Mouse (Mus musculus): Measurements from ENCODE around the gene Rabac1. TPM values are rescaled to one million over a fixed set of nuclear protein-coding genes. Genes with fewer than 3 reads are reported as not detected.

Gene Rabac1
- total RNA-seq (2015): 85.5 and 102 TPM in 2 replicates
- 73.1 and 79.3 TPM in 2 replicates for total RNA-seq (2017)

DNA sequence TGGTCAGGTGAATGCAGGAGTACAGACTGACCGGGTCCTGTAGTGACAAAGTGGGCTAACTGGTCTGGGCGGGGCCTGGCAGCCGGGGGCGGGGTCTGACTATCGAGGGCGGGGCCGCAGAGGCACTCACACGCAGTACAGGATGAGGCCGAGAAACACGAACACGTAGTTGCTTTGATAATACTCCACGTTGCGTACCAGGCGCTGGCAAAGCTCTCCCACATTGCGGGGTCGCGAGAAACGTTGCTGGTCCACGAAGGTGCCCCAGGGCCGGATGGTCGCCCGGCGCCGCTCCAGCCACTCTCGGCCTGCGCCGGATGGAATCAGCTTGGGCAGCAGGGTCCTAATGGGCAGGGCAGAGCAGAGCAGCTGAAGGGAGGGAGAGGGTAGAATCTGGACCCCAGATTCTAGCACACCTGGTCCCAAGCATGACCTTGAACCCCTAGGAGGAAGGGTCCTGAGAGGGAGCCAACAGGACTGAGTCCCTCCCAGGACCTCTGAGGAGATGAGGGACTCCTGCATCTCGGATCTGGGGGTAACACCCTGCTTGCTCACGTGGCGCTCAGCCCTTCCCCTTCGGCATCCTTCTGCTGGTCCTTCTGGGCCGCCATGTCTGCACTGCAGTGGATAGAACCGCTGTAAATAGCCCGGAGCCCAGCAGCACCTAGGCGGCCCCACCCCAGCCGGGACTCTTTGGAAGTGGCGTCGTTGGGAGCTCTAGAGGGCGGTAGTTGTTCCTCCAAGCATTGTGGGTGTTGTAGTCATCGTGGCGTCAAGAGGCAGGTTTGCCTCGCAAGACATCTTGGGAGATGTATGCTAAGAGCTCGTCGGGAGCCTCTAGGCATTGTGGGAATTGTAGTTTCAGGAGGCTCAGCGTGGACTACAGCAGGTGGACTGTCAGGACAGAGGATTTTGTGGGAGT is at the start of gene Rabac1:
TSS of gene Rabac1 (minus strand) at position 783 of the 922 bp plus-strand sequence.
- peak; percentile 92 for ATAC-seq (ENCODE audit: poor library complexity, severe bottlenecking)

DNA sequence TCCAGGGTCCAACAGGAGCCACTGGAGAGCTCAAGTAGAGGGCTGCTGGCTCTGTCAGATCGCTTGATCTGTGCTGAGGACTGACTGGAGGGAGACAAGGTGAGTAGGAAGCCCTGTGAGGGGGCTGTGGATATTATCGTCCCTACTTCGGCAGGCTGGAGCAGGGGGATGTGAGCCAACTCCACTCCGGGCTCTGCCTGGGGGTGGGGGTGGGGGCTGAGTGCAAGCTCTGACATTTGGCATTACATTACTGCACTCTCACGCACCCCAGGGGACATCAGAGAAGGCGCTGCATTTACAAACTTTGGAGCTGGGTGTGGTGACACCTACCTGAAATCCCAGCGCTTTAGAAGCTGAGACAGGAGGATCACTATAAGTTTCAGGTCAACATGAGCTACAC is 39.0 kb upstream of the Rabac1 start:
- no peak for ATAC-seq (ENCODE audit: poor library complexity, severe bottlenecking)

DNA sequence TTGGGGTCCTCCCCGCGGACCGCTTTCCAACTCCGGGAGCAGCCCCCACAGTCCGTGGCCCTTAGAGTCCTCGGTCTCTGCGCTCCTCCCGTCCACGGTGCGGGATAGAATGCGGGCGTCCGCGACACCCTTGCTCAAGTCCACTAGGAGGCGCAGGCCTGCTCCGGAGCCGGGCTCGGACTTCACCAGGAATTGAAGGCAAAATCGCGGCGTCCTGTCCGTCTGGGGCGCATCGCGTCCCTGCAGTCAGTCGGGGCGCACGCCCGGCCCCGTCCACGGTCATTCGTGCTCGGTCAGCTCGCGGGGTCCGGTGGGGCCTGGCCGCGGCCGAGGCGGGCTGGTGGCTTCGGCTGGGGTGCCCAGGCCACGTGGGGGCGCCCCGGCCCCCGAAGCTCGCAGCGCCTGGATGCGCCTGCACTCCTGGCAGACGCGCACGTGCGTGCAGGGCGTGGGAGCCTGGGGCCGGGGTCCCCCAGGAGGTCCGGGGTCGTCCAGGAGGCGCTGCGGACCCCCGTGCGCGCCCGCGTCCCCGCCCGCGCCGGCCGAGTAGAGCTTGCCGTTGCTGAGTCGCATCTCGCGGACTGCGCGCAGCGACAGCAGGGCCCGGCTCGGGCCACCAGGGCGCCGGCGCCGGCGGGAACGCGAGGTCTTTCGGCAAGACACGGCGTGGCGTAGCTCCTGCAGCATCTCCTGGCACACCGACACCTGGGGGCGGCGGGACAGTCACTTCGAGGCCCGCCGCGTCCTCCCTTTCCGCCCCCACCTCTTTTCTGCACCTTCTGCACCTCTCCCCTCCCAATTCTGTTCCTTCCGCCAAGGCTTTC is 37.7 kb upstream of the Rabac1 start:
- peak; percentile 31 for ATAC-seq (ENCODE audit: poor library complexity, severe bottlenecking)

DNA sequence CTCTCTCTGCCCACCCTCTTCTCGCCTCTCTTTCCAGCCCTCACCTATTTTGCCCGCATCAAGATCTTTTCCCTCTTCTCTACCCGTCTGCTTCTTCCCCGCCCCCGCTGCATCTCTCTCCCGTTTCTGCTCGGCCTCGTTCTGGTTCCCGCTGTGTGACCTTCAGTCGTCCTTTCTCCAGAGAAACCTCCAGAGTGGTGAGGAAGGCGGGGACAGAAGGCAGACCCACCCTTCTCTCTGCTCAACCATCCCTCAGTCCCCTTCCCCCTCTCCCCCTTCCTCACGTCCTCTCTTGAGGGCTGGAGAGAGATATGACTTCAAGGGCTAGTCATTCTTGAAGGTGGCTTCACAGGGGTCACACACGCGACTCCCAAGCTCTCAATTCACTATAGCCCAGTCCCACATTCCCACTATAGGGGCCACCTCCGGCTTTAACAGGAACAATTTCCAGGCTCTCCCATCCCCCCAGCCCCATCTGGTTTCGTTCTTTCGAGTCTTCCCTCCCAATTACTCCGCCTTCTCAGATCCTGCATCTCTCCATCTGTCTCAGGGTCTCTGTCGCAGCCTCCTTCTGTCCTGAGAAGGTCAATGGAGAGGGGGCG is 36.6 kb upstream of the Rabac1 start:
- no peak for ATAC-seq (ENCODE audit: poor library complexity, severe bottlenecking)

DNA sequence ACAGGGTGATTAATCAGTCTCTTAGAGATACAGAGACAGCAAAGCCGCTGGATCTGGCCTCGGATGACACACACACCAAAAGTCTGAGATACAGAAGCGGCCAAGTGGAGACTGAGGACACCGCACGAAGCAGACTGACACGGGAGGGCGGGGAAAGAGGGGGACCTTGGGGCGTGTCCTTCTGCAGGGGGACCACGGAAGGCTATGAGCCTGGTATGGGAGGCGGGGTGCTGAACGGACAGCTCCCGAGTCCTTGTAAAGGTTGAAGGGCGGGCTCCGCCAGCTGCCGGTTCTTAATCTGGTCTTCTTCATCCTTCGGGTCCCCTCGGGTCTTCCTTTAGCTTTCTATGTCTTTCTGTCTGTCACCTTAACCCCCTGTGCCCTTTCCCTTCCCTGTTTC is 36.1 kb upstream of the Rabac1 start:
- ATAC-seq (ENCODE audit: poor library complexity, severe bottlenecking): no peak

DNA sequence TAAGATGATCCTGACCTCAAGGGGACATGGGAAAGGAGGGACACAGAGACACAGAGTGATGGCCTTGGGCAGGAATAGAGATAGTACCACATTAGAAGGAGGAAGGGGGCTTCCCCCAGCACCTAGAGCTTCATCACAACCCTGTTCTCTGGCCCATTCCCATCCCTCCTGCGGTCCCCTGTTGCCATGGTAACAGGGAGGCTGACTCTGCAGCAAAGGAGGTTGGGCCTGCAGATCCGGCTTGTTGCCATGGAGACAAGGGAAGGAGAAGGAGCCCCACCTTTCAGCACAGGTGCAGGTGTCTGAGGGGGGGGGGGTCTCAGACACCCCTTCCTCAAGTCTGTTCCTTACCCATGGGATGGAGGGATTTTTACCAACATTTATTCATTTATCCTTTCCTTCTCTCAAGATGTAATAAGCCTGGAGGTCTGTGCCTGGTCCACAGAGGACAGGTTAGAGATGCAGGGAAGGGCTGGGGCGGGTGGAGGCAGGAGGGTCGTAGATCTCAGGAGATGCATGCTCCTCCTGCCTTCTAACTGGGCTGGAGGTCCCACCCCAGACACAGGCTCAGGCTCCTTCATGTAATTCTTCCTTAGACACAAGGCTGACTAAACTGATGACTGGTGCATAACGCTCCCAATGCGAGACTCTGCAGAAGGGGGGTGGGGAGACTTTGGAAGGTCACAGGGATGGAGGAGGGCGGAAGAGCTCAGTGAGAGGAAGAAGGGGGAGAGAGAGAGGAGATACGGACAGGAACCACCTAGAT is 35.2 kb upstream of the Rabac1 start:
- no peak for ATAC-seq (ENCODE audit: poor library complexity, severe bottlenecking)

DNA sequence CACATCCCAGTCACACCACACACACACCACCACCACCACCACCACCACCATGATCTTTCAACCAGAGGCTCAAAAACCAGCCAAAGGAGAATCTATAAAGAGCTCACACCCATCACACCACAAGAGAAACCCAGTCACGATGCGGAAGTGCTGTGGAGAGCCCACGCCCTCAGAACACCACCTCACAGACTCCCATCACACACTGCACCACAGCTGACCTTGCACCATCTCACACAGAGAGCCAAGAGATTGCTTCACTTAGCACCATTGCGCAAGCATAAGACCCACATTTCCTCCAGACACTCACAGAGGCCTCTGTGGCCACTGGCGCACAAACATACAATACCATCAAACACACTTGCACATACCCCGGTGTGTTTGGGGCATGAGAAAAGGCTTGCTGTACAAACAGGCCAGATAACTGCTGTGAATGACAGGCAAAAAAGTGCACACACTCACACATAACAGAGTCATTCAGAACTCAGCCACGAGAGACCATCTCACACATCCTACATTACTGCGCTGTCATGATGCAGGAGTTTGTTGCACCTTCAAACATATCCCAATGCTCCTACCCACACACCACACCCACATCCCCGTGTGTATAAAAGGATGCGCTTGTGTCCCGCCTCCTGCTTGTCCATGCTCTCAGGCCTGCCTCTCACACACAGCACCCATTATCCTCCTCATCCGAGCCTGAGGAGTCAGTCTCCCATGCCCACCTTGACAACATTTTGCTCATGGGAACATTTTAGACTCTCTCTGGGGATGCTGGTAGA is 34.2 kb upstream of the Rabac1 start:
- ATAC-seq (ENCODE audit: poor library complexity, severe bottlenecking): peak; percentile 88

DNA sequence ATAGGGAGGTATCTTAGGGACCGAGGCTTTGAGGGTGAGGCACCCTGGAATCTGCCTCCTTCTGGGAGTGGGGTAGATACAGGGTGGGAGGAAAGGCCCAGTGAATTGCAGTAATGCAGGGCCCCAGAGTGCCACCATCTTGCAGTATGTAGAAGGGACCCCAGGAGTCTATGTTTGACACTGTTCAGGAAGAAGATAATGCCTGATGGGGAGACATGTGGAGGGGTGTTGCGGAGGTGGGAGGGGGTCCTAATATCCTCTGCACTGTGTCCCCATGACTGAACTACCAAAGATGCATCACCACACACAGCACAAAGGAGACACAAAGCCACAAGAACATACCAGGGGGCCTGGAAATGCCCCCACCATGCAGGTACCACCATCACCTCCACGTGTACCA is 33.6 kb upstream of the Rabac1 start:
- no peak for ATAC-seq (ENCODE audit: poor library complexity, severe bottlenecking)

DNA sequence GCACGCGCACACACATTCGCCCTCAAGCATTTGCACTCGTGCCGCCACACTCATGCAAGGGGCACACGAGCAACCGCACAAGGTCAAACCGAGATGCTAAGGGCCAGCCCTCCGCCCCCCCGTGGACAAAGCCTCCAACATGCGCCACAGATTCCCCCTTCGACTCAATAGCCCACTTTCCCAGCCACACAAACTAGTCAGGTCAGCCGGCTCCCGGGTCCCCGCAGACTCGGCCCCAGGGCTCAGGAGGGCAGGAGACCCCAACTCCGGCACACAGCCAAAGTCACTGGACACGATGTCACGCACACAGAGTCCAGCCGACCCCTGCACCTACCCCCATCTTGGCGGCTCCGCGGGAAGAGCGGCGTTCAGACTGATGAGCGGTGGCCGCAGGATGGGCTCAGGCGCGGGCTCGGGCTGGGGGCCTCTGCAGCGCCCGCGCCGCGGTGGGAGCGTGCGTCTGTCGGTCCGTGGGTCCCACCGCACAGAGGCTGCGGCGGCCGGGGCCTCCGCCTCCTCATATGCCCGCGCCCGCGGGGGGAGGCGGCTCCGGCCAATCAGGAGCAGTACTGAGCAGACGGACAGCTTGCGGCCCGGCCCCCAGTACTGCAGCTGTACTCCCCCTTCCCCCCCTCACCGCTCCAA is 33.0 kb upstream of the Rabac1 start, which contains the start of gene Atp1a3:
TSS of gene Atp1a3 (minus strand) at position 538 of the 645 bp plus-strand sequence.
- peak; percentile 67 for ATAC-seq (ENCODE audit: poor library complexity, severe bottlenecking)

DNA sequence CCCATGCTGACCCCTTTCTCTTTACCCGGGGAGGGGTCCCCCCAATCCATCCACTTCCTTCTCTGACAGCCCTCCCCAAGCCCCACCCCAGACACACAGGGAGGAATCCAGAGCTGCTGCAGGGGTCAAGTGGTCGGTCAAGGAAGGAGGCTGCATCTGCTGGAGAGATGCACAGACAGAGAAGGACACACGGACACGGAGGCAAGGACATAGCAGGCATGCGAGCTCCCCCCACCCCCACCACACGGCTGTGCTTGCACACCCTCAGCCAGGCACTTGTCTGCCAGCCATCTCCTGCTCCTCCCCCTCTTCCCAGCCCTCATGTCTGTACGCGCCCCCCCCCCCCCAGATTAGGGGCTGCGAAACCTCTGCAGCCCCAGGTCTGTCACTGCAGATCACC is 32.3 kb upstream of the Rabac1 start:
- ATAC-seq (ENCODE audit: poor library complexity, severe bottlenecking): no peak

DNA sequence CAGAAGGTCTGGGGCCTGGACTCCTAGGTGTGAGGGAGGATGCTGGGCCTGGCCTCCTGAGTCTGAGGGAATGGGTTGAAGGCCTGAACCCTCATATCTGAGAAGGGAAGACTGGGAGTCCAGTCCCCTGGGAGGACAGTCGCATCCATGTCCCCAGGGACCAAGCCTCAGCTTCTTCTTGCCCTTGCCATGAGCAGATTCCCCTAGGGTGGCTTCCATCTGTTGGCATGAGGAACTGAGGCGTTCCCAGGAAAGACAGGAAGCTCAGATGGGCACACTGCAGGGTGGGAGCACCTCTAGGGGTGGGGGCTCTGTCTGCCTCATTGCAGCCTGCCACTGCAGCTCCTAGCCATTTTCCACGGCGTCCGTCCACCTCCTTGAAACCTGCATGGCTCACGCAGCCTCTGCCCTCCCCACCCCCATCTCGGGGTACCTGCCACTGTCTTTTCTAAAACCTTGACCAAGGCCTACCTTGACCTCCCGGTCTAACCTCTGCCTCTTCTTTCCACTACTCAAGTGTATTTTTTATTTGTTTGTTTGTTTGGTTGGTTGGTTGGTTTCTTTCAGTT is 31.4 kb upstream of the Rabac1 start:
- ATAC-seq (ENCODE audit: poor library complexity, severe bottlenecking): no peak

DNA sequence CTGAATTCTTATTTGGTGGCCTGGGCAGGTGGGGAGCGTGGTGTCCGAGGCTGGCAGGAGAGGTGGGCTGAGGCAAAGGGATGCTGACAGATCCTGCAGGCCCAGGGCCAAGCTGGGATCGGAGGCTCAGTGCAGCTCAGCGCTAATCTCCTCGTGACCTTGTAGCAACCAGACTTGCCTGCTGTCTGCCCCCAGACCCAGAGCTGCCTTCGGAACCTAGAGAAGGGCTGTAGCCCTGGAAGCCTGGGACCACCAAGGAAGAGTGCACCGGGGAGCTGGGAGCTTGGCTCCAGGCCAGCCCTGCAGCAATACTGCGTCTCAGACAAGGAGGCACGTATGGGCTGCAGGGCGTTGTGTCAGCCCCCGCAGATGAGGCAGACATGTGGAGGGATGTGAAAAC is 30.7 kb upstream of the Rabac1 start:
- ATAC-seq (ENCODE audit: poor library complexity, severe bottlenecking): no peak

DNA sequence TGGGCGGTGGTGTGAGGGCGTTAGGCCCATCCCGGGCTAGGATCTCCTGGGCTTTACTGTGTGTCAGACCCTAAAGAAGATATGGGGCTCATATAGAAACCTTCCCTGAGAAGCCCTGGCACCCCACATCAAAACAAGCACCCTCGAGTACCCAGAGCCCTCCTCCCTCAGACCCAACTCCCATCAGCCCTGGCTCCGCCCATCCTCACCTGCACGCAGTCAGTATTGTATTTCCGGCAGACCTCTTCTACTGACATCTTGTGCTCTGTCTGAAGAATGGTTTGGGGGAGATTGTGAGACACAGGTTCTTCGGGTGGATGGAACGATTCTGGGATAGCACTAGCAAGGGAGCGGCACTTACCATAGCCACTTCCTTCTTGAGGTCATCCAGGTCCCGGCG is 28.2 kb upstream of the Rabac1 start:
- 0 out of 2 replicates have a peak, but pooled peaks have one; percentile 4 for ATAC-seq (ENCODE audit: poor library complexity, severe bottlenecking)

DNA sequence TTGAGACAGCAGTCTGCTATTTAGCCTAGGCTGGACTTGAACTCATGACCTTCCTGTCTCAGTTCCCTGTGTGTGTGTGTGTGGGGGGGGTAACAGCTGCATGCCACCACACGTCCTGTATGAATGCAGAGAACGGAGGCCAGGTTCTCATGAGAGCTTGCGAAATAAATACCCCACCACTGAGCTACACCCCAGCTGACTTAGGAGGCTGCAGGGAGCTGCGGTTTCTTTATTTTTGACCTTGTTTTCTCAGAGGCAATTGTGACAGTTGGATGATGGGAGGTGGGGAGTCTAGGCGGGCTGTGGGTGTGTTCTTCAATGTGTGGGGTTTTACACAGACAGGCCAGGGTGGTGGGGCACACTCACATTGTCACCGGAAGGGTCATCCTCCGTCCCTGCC is 27.7 kb upstream of the Rabac1 start:
- peak; percentile 84 for ATAC-seq (ENCODE audit: poor library complexity, severe bottlenecking)

DNA sequence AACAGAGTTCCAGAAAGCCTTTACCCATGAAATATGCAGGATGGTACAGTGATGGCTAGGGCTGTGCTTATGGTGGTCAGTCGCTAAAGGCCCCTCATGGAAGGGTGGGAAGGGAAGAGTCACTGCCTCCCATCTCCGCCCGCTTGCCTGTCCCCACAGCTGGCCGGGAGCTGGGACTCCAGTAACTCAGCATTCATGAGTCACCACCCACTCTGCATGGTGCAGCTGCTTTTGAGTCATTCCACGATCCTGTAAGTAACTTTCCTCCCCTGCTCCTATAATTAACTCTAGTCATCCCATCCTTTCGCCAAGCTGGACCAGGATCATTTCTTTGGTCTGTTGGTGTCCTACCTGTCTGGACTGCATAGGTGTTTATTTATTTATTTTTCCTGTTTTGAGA is 20.5 kb upstream of the Rabac1 start:
- ATAC-seq (ENCODE audit: poor library complexity, severe bottlenecking): no peak

DNA sequence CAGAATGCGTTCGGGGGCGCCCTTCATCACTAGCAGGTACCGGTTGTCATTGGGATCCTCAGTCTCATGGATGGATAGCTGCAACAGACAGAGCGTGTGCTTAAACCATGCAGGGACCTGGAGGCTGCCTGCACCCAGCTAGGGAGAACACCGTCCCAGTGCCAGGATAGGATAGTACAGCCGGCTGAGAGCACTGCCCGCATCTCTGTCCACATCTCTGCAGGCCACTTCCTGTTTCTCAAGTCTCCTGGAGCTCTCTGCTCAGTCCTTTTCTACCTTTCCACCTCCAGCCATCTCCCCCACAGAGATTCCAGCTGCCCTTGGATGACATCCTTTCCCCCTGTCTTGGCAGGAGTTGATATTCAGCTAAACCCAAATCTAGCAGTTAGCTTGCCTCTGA is 17.9 kb upstream of the Rabac1 start:
- ATAC-seq (ENCODE audit: poor library complexity, severe bottlenecking): peak; percentile 71

DNA sequence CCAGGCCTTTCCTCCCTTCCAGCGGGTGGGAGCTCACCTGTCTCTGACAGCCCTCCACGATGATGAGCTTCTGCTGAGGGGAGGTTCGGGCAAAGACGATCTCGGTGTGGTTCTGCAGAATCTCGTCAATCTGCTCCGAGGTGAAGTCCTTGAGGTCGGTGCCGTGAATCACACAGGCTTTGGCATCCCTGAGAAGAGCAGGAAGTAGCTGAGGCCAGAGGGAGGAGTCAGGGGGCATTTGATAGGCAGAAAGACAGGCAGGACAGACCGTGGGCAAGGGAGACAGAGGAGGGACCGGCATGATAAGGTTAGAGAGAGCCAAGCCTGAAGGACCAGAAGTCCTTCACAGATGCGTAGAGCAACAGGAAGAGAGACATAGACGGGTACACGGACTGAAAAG is 15.4 kb upstream of the Rabac1 start:
- no peak for ATAC-seq (ENCODE audit: poor library complexity, severe bottlenecking)

DNA sequence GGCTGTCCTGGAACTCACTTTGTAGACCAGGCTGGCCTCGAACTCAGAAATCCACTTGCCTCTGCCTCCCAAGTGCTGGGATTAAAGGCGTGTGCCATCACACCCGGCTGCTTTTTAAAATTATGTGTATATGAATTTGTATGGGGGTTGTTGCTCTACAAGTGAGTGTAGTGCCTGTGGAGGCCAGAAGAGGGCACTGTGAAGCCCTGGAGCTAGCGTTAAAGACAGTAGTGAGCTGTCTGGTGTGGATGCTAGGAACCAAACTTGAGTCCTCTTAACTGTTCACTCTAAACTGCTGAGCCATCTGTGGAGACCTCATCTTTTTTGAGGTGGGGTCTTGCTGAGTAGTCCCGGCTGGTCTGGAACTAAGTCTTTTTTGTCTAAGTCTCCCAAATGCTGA is 13.2 kb upstream of the Rabac1 start:
- peak; percentile 52; the same call in 1 of the 2 replicates for ATAC-seq (ENCODE audit: poor library complexity, severe bottlenecking)

DNA sequence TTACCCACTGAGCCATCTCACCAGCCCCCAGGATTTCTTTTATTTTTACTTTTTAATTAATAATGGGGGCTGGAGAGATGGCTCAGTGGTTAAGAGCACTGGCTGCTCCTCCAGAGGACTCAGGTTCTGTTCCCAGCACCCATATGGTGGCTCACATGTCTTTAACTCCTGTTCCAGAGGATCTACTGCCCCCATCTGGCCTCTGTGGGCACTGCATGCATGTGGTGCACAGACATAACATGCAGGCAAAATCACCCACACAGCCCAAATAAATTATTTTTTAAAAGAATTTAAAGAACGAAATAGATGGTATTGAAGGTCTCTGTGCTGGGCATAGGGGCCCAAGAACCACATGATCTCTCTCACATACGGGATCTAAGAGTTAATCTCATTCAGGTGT is 11.8 kb upstream of the Rabac1 start:
- no peak for ATAC-seq (ENCODE audit: poor library complexity, severe bottlenecking)
